Mouse (Mus musculus): ENCODE measurements around the gene Trabd2b. TPM values are rescaled to one million over a fixed set of nuclear protein-coding genes. Genes with fewer than 3 reads are reported as not detected.
A peak's percentile ranks its signal among the peaks of the same experiment; 100 is the strongest.

The Trabd2b gene
- polyA plus RNA-seq, 1 experiment from 2014 or later = 2.0 TPM

DNA sequence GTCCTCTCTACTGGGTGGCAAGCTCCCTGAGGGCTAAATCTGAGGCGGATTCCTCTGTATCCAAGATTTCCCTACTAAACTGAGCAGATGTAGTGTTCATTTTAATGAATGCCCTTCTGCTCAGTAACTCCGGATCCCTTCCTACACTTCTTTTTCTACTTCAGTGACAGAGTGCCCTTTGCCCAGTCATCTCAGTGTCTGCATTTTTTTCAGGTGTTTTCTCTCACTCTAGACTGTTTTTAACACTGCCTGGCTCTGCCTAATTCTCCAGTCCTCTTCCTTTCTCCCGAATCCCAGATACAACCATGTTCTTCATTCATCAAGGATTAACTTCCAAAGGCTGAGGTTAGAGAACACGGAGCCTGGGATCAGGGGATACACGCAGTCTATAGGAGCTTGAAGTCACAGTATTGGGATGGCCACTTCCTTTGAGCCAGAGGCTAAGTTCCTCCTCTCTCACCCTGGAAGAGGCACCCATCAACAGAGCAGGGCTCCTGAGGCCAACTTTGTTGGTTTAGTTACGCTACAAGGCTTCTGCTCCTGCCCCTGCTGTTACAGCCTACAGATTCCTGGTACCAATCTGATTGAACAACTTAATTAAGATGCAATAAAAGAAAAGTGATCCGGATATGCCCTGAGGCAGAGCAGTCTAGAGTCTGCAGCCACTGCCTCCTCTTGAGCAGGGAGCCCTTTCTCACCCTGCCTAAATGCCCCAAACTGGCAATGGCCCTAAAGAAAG lies 4.4 kb upstream of the Trabd2b start:
- Histone ChIP-seq H3K9ac (no peak overlapping the region), H3K36me3 (no peaks in the 10 kb centered on the region), H3K4me3 (no peak overlapping the region), H3K27ac (no peak overlapping the region), H3K9me3 (no peaks in the 10 kb centered on the region), H3K27me3 (peaks cover 68% of the 10 kb centered on the region), H3K4me2 (replicated peaks) (no peak overlapping the region), H3K4me1 (peaks cover 11% of the 10 kb centered on the region)
- no peak for ATAC-seq (ENCODE audit: low FRiP score, low read depth)
- 62% methylated on average over 7 of the region's 7 CpGs for WGBS

DNA sequence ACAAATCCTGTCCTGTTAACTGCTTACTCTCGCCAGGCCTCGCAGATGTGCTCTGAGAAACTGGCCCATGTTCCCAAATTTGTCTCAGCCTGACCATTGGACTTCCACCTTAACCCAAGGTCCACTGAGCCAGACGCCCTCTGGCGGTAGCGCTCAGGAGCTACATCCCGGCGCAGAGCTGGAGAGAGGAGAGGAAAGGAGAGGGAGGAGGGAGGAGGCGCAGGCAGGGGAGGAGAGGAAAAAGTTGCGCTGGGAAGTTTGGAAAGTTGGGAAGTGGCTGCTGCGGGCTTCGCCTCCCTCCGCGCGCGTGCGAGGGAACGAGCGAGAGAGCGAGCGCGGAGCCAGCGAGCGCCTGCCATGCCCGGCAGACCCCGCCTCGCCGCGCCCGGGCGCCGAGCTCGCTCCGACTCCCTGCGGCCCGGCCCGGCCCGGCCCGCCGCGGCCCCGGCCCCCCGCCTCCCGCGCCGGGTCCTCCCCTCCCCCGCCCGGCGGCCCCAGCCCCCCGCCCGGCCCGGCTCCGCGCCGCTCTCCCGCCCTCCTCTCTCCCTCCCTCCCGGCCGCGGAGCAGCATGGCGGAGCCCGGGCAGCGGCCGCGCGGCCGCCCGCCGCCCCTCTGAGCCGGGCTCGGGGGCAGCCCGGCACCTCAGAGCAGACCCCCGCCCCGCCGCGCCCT lies 706 bp upstream of the Trabd2b start:
- Histone ChIP-seq H3K4me2 (replicated peaks) (peak overlapping the region; percentile 96), H3K4me3 (peak overlapping the region; percentile 77), H3K36me3 (no peaks in the 10 kb centered on the region), H3K27ac (peak overlapping the region; percentile 93), H3K27me3 (peaks cover 80% of the 10 kb centered on the region), H3K9me3 (no peaks in the 10 kb centered on the region), H3K9ac (peak overlapping the region; percentile 86), H3K4me1 (peaks cover 29% of the 10 kb centered on the region)
- under 1% methylated on average over 26 of the region's 74 CpGs for WGBS
- peak; percentile 87 for ATAC-seq (ENCODE audit: low FRiP score, low read depth)

DNA sequence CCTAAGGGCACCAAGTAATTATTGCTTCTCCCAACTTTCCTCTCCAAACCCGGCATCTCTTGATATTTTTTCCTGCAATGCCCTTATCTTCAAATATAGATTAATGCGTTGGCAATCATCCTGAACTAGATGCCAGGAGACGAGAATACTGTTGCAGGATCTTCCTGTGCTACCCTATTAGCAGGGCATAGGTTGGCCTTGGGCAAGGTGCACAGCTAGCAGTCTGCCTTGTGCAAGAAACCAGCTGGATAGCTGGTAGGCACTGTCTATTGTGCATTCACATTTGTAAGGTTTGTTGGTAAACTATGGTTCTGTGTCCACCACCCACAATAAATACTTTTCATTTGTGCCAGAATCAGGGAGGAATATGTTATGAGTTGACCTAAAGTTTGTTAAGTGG lies 992 bp downstream of the Trabd2b start:
- 72% methylated on average over 3 of the region's 3 CpGs for WGBS
- Histone ChIP-seq H3K9me3 (no peaks in the 10 kb centered on the region), H3K4me1 (peaks cover 46% of the 10 kb centered on the region), H3K9ac (0 out of 2 replicates have a peak overlapping the region, but pooled peaks have one; percentile 86), H3K4me2 (replicated peaks) (peak overlapping the region; percentile 96), H3K36me3 (no peaks in the 10 kb centered on the region), H3K27me3 (peaks cover 81% of the 10 kb centered on the region), H3K27ac (no peak overlapping the region), H3K4me3 (peak overlapping the region; percentile 77)
- ATAC-seq (ENCODE audit: low FRiP score, low read depth) = no peak

DNA sequence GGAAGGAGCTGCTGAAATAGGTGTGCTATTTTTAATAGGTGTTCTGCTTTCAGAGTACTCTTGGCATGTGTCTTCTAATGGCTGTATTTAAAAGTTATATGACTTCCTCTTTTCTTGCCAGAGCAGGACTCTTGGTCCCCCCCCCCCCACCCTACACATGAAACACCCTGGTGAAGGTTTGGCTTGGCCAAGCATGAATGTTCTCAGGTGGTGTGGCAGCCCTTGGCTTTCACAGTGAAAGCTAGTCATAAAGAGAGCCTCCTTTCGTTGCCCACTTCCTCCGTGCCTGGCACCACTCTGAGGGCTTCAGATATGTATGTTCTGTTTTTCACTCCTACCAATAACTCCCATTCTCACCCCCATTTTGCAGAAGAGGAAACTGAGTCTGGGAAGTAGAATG lies 1.8 kb downstream of the Trabd2b start:
- peak overlapping the region; percentile 96 for H3K4me2 ChIP-seq (replicated peaks)
- no peak overlapping the region; the same call in 1 of the 2 replicates for H3K4me3 ChIP-seq

DNA sequence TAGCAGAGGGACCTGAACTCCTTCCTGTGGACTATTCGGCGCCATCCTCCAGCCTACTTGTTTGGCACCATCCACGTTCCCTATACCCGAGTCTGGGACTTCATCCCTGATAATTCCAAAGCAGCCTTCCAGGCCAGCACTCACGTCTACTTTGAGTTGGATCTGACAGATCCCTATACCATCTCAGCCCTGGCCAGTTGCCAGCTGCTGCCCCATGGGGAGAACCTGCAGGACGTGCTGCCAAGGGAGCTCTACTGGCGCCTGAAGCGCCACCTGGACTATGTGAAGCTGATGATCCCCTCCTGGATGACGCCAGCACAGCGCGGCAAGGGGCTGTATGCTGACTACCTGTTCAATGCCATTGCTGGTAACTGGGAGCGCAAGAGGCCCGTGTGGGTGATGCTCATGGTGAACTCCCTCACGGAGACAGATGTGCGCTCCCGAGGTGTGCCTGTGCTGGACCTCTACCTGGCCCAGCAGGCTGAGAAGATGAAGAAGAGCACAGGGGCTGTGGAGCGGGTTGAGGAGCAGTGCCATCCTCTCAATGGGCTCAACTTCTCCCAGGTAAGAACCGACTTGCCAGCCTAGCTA lies 2.5 kb downstream of the Trabd2b start:
- ATAC-seq (ENCODE audit: low FRiP score, low read depth) = no peak
- Histone ChIP-seq H3K9ac (no peak overlapping the region), H3K27ac (no peak overlapping the region), H3K36me3 (no peaks in the 10 kb centered on the region), H3K4me3 (no peak overlapping the region), H3K4me2 (replicated peaks) (peak overlapping the region; percentile 96), H3K4me1 (peaks cover 47% of the 10 kb centered on the region), H3K9me3 (no peaks in the 10 kb centered on the region), H3K27me3 (peaks cover 74% of the 10 kb centered on the region)
- WGBS = 75% methylated on average over 18 of the region's 18 CpGs

More for the DNA sequence above, 1.8 kb downstream of the Trabd2b start:
- Histone ChIP-seq H3K27ac (no peak overlapping the region), H3K4me1 (peaks cover 47% of the 10 kb centered on the region), H3K9me3 (no peaks in the 10 kb centered on the region), H3K36me3 (no peaks in the 10 kb centered on the region), H3K27me3 (peaks cover 80% of the 10 kb centered on the region), H3K9ac (no peak overlapping the region)
- no peak for ATAC-seq (ENCODE audit: low FRiP score, low read depth)
- 71% methylated on average over 2 of the region's 2 CpGs for WGBS

DNA sequence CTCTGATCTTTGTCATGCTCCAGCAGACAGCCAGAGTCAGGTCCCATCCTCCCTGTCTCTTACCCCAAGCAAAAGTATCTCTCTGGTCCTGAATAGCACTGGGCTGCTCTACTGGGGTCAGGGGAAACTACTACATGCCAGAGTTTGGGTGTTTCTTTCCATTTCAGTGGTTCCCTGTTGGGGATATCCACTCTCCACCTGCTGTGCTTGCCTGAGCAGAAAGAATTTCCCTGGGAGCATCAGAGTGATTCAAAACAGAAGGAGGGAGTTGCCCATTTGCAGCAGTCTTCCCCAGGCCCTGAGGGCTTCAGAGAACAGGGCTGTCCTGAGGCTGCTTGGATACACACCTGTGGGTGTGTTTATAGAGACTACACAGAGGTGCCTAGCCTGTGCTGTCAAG lies 3.0 kb downstream of the Trabd2b start:
- no peak for ATAC-seq (ENCODE audit: low FRiP score, low read depth)
- no peak overlapping the region for H3K27ac ChIP-seq
- no peak overlapping the region for H3K4me3 ChIP-seq
- no peak overlapping the region for H3K9ac ChIP-seq
- peaks cover 47% of the 10 kb centered on the region for H3K4me1 ChIP-seq
- peaks cover 72% of the 10 kb centered on the region for H3K27me3 ChIP-seq
- H3K36me3 ChIP-seq = no peaks in the 10 kb centered on the region
- H3K4me2 ChIP-seq (replicated peaks) = peak overlapping the region; percentile 96
- no peaks in the 10 kb centered on the region for H3K9me3 ChIP-seq

DNA sequence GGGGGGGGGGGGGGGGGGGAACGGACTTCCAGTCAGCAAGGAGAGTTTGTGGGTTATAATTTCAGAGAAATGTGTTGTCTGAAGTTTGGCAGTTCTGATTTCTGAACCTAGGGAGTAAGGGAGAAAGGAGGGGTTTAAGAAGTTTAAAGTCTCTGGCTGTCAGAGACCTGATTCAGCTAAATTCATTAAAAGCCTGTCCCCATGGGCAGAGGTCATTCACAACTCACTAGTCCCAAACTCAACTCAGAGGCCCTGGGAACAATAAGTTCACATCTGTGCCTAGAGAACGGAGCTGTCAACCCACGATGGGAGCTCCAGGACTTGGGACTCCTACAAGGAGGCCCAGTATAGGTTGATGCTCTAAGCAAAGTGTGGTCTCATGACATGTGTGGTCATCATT lies 3.5 kb downstream of the Trabd2b start:
- Histone ChIP-seq H3K4me1 (peaks cover 47% of the 10 kb centered on the region), H3K9ac (no peak overlapping the region), H3K4me3 (peak overlapping the region; percentile 23; the same call in 1 of the 2 replicates), H3K27me3 (peaks cover 72% of the 10 kb centered on the region), H3K9me3 (no peaks in the 10 kb centered on the region), H3K4me2 (replicated peaks) (peak overlapping the region; percentile 96), H3K27ac (no peak overlapping the region), H3K36me3 (no peaks in the 10 kb centered on the region)
- WGBS = 41% methylated on average over 3 of the region's 3 CpGs
- ATAC-seq (ENCODE audit: low FRiP score, low read depth) = no peak

DNA sequence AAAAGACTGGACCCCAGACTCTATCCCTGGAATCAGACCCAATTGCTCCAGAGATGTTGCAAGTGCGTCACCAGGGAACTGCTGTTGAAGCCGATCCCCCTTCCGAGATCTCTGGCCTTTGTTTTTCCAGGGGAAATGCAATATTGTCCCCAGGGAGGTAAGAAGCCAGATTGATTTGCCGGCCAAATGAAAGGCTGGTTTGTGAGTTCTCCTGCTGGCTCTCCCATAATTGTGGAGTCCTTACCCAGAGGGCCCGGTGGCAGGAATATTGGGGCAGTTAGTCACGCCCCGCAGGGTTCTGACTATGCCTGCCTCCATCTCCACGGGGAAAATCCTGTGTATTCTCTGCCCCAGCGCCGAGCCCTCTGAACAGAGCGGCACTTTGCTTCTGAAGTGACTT lies 3.9 kb downstream of the Trabd2b start:
- Histone ChIP-seq H3K27ac (no peak overlapping the region), H3K4me1 (peaks cover 52% of the 10 kb centered on the region), H3K4me2 (replicated peaks) (peak overlapping the region; percentile 96), H3K36me3 (no peaks in the 10 kb centered on the region), H3K27me3 (peaks cover 75% of the 10 kb centered on the region), H3K9me3 (no peaks in the 10 kb centered on the region), H3K4me3 (peak overlapping the region; percentile 23), H3K9ac (0 out of 2 replicates have a peak overlapping the region, but pooled peaks have one; percentile 13)
- 12% methylated on average over 11 of the region's 11 CpGs for whole genome bisulfite sequencing
- ATAC-seq (ENCODE audit: low FRiP score, low read depth) = no peak

DNA sequence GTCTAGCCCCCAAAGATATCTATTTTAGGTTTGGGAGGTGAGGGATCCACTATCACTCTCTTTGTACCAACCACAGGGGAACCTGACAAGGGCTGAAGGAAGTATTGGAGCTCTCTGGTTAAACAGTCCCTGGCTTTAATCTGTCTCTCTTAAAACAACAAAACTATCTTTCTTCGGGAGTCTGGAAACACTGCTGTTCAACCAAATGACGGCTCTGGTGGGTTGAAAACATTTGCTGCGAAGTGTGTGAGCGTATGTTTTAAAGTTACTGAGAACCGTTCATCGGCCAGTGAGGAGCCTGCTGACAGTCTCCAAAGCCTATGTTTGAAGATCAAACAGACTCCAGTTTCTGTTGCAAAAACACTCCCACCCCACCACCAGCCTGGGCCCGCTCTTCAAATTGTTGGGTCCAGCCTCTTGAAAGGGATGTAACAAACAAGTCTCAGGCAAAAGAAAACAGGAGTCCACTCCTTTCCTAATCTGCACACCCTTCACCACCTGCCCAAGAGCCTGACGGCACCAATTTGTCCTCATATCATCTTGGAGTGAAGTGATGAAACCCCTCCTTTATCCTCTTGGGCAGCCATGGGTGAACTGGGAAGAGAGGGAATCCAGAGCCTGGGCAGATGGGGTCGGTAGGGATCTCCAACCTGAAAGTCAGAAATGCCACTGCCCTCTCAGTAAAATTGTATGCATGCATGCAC lies 4.6 kb downstream of the Trabd2b start:
- H3K9me3 ChIP-seq = no peaks in the 10 kb centered on the region
- H3K27ac ChIP-seq = no peak overlapping the region
- peak overlapping the region; percentile 96 for H3K4me2 ChIP-seq (replicated peaks)
- peak overlapping the region; percentile 23 for H3K4me3 ChIP-seq
- peaks cover 77% of the 10 kb centered on the region for H3K27me3 ChIP-seq
- peaks cover 58% of the 10 kb centered on the region for H3K4me1 ChIP-seq
- 25% methylated on average over 9 of the region's 9 CpGs for whole genome bisulfite sequencing
- no peaks in the 10 kb centered on the region for H3K36me3 ChIP-seq
- no peak overlapping the region for H3K9ac ChIP-seq
- no peak for ATAC-seq (ENCODE audit: low FRiP score, low read depth)

DNA sequence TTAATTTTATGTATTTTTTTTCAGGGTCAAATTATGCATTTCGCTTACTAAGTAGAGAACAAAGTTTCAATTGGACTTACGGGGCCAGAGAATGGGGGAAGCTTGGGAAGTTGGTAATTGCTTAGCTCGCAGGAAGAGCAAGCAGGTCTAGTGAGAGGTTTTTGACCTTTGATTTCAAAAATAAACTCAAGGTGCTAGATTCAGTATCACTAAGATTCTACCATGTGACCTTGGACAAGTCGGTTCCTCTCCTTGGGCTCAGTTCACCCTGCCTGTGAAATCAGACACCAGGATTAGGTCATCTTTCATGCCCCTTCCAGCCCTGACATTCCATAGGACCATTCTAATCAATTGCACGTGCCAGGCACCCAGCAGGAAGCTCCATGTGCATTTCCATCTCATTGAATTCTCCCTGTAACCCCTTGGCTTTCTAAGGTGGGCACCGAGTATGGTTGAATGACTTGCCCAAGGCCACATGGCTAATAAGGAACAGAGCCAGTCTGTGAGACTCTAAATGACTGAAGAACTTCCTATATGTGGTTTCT lies 5.4 kb downstream of the Trabd2b start:
- peaks cover 72% of the 10 kb centered on the region for H3K27me3 ChIP-seq
- no peak overlapping the region for H3K9ac ChIP-seq
- no peak overlapping the region for H3K4me3 ChIP-seq
- H3K4me2 ChIP-seq (replicated peaks) = no peak overlapping the region
- no peaks in the 10 kb centered on the region for H3K36me3 ChIP-seq
- 37% methylated on average over 6 of the region's 6 CpGs for WGBS
- ATAC-seq (ENCODE audit: low FRiP score, low read depth) = no peak
- no peak overlapping the region for H3K27ac ChIP-seq
- peaks cover 66% of the 10 kb centered on the region for H3K4me1 ChIP-seq
- no peaks in the 10 kb centered on the region for H3K9me3 ChIP-seq

DNA sequence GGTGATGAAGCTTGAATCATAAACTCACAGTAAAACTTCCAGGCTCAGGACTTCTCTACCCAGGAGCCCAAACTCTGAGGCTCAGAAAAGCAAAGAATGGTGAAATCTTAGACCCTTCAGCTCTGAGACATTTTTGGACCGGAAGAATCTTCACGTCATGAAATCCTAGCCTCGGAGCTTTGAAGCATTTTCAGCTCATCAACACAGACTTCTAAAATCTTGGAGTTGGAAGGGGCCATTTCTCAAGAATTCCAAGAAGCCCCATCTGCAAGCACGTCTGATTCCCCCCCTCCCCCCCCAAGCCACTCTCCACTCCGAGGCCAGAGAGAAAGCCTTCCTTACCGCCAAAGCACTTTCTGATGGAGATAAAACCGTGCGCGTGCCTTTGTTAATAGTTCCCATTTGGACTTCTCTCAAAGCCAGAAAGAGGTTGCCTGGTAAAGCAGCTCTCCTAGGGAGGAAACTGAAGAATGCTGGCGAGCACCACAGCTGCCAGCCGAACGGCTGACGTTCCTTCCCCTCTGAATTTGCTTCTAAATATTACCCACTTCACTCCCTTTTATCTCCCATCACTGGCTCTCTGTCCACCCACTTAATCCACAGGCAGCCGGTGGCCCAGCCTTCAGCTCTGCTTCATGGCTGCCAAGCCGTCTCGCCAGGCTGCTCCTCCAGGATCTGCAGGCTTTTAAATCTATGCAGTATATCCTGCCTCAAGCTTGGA lies 9.6 kb downstream of the Trabd2b start:
- H3K9ac ChIP-seq = no peak overlapping the region
- H3K27me3 ChIP-seq = peaks cover 66% of the 10 kb centered on the region
- peak; percentile 39 for ATAC-seq (ENCODE audit: low FRiP score, low read depth)
- peaks cover 38% of the 10 kb centered on the region for H3K4me1 ChIP-seq
- WGBS = 26% methylated on average over 16 of the region's 16 CpGs
- no peak overlapping the region for H3K4me3 ChIP-seq
- H3K9me3 ChIP-seq = no peaks in the 10 kb centered on the region
- peak overlapping the region; percentile 48 for H3K4me2 ChIP-seq (replicated peaks)
- peak overlapping the region; percentile 35; the same call in 1 of the 2 replicates for H3K27ac ChIP-seq
- H3K36me3 ChIP-seq = no peaks in the 10 kb centered on the region

Measured in limb, embryonic 13.5 days (tissue).